Mouse (Mus musculus) liver, adult 2 months (tissue): ENCODE data around the gene Ntsr2.

ENCODE experiments used
- CTCF ChIP-seq: fragments of 200-500 bp; IDR thresholded peaks from 2 replicates; pipeline ENCODE4 v1.5.1; 2011; ENCODE audit warnings: low read depth, low read length, control low read depth
- POLR2A ChIP-seq: fragments of 200-500 bp; IDR thresholded peaks from 2 replicates; pipeline ENCODE4 v1.6.1; 2011; ENCODE audit warnings: low read length, control low read depth; ENCODE audit not compliant: insufficient read depth; ENCODE audit errors: extremely low read depth

- TF ChIP-seq POLR2A (no peak), CTCF (no peak)
These were observed 9.9 kb downstream of the Ntsr2 start for GRCm38 (mm10) chr12:16662955-16663585.
